Mouse (Mus musculus): ENCODE data around the gene Mad2l2.

Gene Mad2l2

GRCm38 (mm10) chr4:148130133-148130532 lies at the start of gene Mad2l2:
Gene Mad2l2 (plus strand): TSS chr4:148130384.
- no peak for DNase-seq

- DNase-seq = no peak
Measured at GRCm38 (mm10) chr4:148080597-148080973, 49.6 kb upstream of the Mad2l2 start.

GRCm38 (mm10) chr4:148081201-148081600 lies 49.0 kb upstream of the Mad2l2 start:
- no peak for DNase-seq

GRCm38 (mm10) chr4:148082257-148083044 lies 47.7 kb upstream of the Mad2l2 start:
- DNase-seq = peak; percentile 74 to 75

- peak; percentile 60 to 81 for DNase-seq
Measured at GRCm38 (mm10) chr4:148083176-148083899, 46.8 kb upstream of the Mad2l2 start.

- DNase-seq = peak; percentile 74 to 85
Measured at GRCm38 (mm10) chr4:148084261-148084714, 45.9 kb upstream of the Mad2l2 start.

- peak; percentile 49 to 60 for DNase-seq
Measured at GRCm38 (mm10) chr4:148085131-148085906, 44.9 kb upstream of the Mad2l2 start.

- no peak for DNase-seq
Measured at GRCm38 (mm10) chr4:148085907-148086305, 44.3 kb upstream of the Mad2l2 start.

- peak; percentile 60 to 69 for DNase-seq
Measured at GRCm38 (mm10) chr4:148087091-148087906, 42.9 kb upstream of the Mad2l2 start.

DNA sequence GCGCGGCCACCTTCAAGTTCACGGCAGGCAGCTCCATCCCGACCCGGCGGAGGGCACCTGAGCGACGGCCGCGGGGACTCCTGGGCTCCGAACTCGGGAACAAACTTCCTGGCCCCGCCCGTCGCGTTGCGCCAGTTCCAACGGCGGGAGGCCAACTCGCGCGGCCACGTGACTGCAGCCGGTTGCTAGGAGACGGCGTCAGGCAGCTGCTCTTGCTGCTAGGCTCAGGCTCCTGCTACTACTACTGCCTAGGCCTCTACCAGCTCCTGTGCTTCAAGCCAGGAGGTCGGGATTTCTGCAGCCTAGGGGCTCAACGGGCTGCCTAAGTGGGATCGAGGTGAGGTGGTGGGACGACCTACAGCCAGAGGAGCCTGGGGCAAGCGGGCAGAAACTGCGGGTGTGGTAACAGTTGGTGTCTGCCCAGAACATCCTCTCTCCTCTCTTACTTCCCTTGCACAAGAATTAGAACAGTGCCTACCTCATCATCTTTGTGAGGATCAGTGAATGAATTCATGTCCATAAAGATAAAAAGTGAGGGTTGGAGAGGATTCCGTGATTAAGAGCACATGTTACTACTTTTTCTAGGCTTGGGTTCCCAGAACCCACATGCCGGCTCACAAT lies 42.2 kb upstream of the Mad2l2 start, which contains the start of gene Agtrap:
Gene Agtrap, minus strand, starts transcription at position 125 of the 621 bp plus-strand sequence.
- DNase-seq = peak; percentile 98

- no peak for DNase-seq
Measured at GRCm38 (mm10) chr4:148089166-148089565, 41.0 kb upstream of the Mad2l2 start.

- DNase-seq = no peak
Measured at GRCm38 (mm10) chr4:148091181-148091580, 39.0 kb upstream of the Mad2l2 start.

GRCm38 (mm10) chr4:148092551-148093271 lies 37.5 kb upstream of the Mad2l2 start:
- no peak for DNase-seq

DNA sequence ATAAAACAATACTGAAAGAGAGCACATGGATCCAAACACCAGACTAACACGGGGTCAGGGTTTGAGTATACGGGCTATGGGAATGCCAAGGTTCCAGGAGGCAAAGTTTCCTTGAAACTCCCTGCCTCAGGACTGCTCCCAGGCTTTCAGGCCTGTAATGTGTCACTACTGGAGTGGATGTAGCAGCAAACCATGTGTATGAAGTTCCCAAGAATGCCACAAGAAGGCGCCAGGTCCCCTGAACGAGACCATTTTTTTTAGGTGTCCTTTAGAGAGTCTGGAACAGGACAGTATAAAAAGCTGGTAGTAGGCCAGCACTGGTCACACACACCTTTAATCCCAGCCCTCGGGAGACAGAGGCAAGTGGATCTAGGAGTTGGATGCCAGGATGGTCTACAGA lies 36.0 kb upstream of the Mad2l2 start:
- DNase-seq = no peak

DNA sequence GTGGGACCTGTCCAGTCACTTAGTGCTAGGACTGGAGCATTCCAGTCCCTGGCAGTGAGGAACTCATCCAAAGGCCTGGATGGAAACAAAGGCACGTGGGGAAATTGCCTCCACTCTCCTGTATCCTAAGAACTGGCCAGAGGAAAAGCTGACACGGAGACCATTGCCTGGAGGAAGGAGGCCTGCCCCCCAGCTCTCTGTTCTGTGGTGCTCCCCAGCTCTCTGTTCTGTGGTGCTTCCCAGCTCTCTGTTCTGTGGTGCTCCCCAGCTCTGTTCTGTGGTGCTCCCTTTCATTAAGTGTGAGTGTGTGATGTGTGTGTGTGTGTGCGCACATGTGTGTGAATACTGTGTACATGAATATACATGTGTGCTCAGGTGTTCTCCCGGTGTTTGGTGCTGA lies 35.1 kb upstream of the Mad2l2 start:
- no peak for DNase-seq

- no peak for DNase-seq
Measured at GRCm38 (mm10) chr4:148097936-148098335, 32.2 kb upstream of the Mad2l2 start.

- DNase-seq = no peak
Measured at GRCm38 (mm10) chr4:148098666-148099065, 31.5 kb upstream of the Mad2l2 start.

- peak; percentile 54 for DNase-seq
Measured at GRCm38 (mm10) chr4:148101801-148102527, 28.2 kb upstream of the Mad2l2 start.

DNA sequence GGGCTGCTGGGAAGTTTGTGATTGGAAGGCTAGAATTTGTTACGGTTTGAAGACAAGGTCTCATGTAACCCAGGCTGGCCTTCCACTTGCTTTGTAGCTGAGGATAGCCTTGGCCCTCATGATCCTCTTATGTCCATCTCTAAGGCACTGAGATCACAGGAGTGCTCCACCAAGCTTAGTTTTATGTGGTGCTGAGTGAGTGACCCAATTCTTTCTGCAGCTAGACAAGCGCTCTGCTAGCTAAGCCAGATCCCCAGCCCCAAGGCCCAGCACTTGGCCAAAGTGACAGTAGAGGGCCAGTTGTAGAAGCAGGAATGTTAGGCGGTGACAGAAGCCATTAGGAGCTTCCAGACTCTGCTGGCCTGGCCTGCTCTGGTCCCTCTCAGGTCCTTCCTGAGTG lies 26.0 kb upstream of the Mad2l2 start:
- DNase-seq = no peak

DNA sequence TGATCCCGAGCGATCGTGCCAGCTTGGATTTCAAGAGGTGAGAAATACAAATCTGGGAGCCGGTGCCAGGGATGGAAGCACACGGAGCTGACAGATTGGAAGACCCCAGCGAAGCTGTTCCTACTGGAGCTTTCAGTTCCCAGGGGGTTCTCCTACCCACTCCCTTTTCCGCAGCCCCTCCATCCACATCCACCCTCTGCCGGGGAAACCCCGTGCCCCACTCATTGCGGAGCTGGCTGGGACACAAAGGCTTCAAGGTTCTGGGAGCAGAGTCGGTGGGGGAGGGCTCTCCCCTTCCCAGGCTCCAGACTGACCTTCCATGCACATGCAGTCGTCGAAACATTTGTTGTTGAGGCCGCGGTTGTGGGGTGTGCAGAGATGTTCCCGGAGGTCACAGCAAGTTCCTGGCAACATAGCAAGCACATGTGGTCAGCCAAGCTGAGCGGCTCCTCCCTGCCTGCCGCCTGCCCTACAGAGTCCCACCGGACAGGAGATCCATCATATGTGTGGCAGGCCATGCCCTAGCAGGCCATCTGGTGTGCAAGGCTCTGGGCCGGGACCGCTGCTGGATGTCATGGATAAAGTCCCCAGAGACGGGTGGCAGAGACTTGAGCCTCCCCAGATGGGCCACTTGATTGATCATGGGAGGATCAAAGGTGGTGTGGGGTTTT lies 22.4 kb upstream of the Mad2l2 start:
- DNase-seq = peak; percentile 18 to 59

Measured in kidney, postnatal 25 days (tissue).